Mouse (Mus musculus) hindbrain, postnatal 0 days (tissue): ENCODE measurements around the gene Mpo. TPM values are rescaled to one million over a fixed set of nuclear protein-coding genes. Genes with fewer than 3 reads are reported as not detected.

Experiments used
- ATAC-seq: fragments of 200-750 bp; cut with Nextera tagmentation; 2 replicates; pipeline ENCODE4 v1.8.0; 2017; ENCODE audit warnings: mild to moderate bottlenecking, moderate TSS enrichment, moderate library complexity
- DNase-seq: peaks from one replicate; pipeline ENCODE4 v3.0.0-alpha.2; 2015; ENCODE audit warnings: low spot score
- H3K27ac ChIP-seq: fragments of 300-500 bp; sonication (generic); 2 replicates; pipeline ENCODE4 v1.5.1; 2014; ENCODE audit warnings: mild to moderate bottlenecking
- H3K27me3 ChIP-seq: fragments of 300-500 bp; sonication (generic); 2 replicates; pipeline ENCODE4 v1.6.1; 2014; ENCODE audit warnings: low read length, mixed read lengths; ENCODE audit not compliant: insufficient read depth
- H3K36me3 ChIP-seq: fragments of 300-500 bp; sonication (generic); 2 replicates; pipeline ENCODE4 v1.6.1; 2014; ENCODE audit warnings: low read length, mixed read lengths; ENCODE audit not compliant: insufficient read depth
- H3K4me1 ChIP-seq: fragments of 300-500 bp; sonication (generic); 2 replicates; pipeline ENCODE4 v1.6.1; 2014; ENCODE audit warnings: antibody characterized with exemption, low read length, mixed read lengths; ENCODE audit not compliant: insufficient read depth
- H3K4me2 ChIP-seq: fragments of 300-500 bp; sonication (generic); 2 replicates; pipeline ENCODE4 v1.6.1; 2014; ENCODE audit warnings: low read depth, mild to moderate bottlenecking, low read length, moderate library complexity, mixed read lengths
- H3K4me3 ChIP-seq: fragments of 300-500 bp; sonication (generic); 2 replicates; pipeline ENCODE4 v1.5.1; 2014; ENCODE audit warnings: low read length
- H3K9ac ChIP-seq: fragments of 300-500 bp; sonication (generic); replicated peaks from 2 replicates; pipeline ENCODE4 v1.6.1; 2014; ENCODE audit warnings: mild to moderate bottlenecking, low read length, moderate library complexity, mixed read lengths
- H3K9me3 ChIP-seq: fragments of 300-500 bp; sonication (generic); 2 replicates; pipeline ENCODE4 v1.6.1; 2016; ENCODE audit warnings: low read length, mixed read lengths
- CTCF ChIP-seq: IDR thresholded peaks from 2 replicates; pipeline ENCODE4 v1.5.1; 2016; ENCODE audit warnings: antibody characterized with exemption, control low read depth, low read depth
- WGBS: fragments of 180-500 bp; shearing (Covaris S2); extraction: QIAGEN DNeasy Blood & Tissue Kit; methylation state at CpG from one replicate; pipeline ENCODE4 v1.1.7; 2014; 5-methylcytosine and 5-hydroxymethylcytosine counted together
- microRNA counts: library from miRNA; unstranded; fragments of <30 nt; microRNA quantifications from one replicate; lab custom pipeline; 2015
- microRNA-seq, 2 experiments: library from miRNA; unstranded; fragments of <30 nt; microRNA quantifications; one replicate each; pipeline ENCODE4; 2016
- polyA plus RNA-seq: library from polyadenylated mRNA; unstranded; fragments of >200 nt; fragmentation: Nextera tagmentation; extraction: Ambion mirVana; gene quantifications from 2 replicates; pipeline ENCODE4 v1.2.1, GENCODE M21; 2015
- total RNA-seq: library from RNA; depleted of rRNA; stranded (reverse); fragments of >200 nt; gene quantifications from 2 replicates; pipeline ENCODE4 v1.2.3, GENCODE M21; 2014; rRNA removed

The Mpo gene
- total and polyA plus RNA-seq, 2 experiments from 2014 or later, result 0.10 to 0.37 TPM

DNA sequence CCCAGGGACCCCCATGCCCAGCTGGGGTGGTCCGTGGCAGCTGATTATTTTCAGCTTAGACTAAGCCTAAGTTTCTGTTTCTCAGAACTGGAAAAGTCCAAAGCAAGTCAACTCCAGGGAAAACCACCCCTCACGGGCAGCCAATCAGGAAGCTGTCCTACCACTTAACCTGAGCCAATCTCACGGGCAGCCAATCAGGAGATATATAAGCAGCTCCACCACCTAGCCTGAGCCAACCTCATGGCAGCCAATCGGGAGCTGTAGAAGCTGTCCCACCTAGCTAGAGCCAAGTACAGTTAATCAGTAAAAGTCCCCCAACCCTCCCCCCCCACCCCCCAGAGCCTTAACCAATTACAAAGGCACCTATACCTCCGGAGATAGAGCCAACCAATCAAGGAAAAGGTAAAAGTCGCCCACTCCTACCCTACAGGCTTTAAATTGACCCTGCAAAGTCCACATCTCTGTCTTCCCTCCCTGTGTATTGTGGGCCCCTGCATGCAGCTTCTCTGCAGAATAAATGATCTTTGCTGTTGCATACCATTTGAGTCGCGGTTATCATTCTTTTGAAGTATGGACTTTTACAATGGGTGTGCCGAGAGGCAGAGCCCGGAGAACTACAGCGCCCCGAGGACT, 53.7 kb downstream of the Mpo start:
- no peaks in the 10 kb centered on the region for H3K27me3 ChIP-seq
- 76% methylated on average over 12 of the region's 12 CpGs for WGBS
- DNase-seq (no peak), ATAC-seq (no peak)
- no peak overlapping the region for H3K4me3 ChIP-seq
- H3K36me3 ChIP-seq, result no peaks in the 10 kb centered on the region
- no peak overlapping the region for H3K9ac ChIP-seq
- no peak overlapping the region for H3K4me2 ChIP-seq
- no peaks in the 10 kb centered on the region for H3K9me3 ChIP-seq
- no peaks in the 10 kb centered on the region for H3K4me1 ChIP-seq
- no peak for TF ChIP-seq CTCF
- H3K27ac ChIP-seq, result no peak overlapping the region

- no peak for ATAC-seq
- H3K27ac ChIP-seq, result no peak overlapping the region
- no peak overlapping the region for H3K9ac ChIP-seq
- no peak overlapping the region for H3K4me3 ChIP-seq
- H3K27me3 ChIP-seq, result no peaks in the 10 kb centered on the region
- 64% methylated on average over 6 of the region's 6 CpGs for WGBS
- TF ChIP-seq CTCF, result no peak
- no peaks in the 10 kb centered on the region for H3K36me3 ChIP-seq
- no peaks in the 10 kb centered on the region for H3K4me1 ChIP-seq
- H3K4me2 ChIP-seq, result no peak overlapping the region
- H3K9me3 ChIP-seq, result no peaks in the 10 kb centered on the region
- peak; percentile 7 for DNase-seq
Observed at GRCm38 (mm10) chr11:87847884-87848283, 54.5 kb downstream of the Mpo start.

DNA sequence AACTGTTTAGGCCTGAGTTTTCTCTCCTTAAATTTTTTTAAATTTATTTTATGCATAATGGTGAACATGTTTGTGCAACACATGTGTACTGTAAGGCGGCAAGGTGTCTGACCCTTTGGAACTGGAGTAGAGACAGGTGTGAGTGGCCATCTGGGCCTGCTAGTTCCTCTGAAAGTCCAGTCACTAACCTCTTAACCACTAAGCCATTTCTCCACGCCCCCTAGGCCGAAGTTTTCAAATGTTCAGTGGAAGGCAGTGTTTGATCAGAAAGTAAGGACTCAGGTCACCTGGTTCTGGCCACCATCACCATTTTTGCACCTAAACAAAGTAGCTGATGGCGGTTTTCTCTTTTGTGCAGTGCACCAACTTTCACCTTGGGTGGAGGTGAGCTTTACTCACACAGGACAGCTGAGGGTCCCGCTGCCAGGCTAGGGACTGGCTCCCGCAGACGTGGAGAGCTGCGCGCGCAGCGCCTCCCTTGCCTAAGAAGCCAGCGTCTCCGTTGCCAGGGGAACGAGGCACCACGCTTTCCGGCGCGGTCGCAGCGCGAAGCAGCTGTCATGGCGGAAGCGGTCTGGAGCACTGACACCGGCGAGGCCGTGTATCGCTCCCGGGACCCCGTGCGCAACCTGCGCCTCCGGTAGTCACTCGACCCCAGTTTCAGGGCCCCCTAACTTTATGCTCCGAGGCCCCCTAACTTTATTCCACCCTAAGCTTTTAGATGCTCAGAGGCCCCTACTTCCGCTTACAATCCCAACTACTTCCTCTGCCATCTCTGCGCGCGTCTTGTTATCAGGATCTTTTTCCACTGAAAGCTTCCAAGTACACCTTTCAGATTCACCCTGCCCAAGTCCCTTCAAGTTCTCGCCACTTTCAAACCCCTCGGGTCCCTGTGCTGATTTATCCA, 59.6 kb downstream of the Mpo start, which contains the start of gene Mks1:
Gene Mks1 (plus strand): TSS at position 526 of the 907 bp plus-strand sequence.
- Histone ChIP-seq H3K9ac (peak within 1 kb of the TSS; percentile 44), H3K27me3 (no peaks in the 10 kb centered on the region), H3K4me3 (peak within 1 kb of the TSS; percentile 48), H3K36me3 (no peaks in the 10 kb centered on the region), H3K4me1 (no peaks in the 10 kb centered on the region), H3K4me2 (peak within 1 kb of the TSS; percentile 94), H3K9me3 (no peaks in the 10 kb centered on the region), H3K27ac (peak within 1 kb of the TSS; percentile 83)
- ATAC-seq (peak; percentile 96), DNase-seq (peak; percentile 97)
- WGBS, result 5% methylated on average over 40 of the region's 40 CpGs
- 0 out of 2 replicates have a peak, but pooled peaks have one; percentile 3 for TF ChIP-seq CTCF

DNA sequence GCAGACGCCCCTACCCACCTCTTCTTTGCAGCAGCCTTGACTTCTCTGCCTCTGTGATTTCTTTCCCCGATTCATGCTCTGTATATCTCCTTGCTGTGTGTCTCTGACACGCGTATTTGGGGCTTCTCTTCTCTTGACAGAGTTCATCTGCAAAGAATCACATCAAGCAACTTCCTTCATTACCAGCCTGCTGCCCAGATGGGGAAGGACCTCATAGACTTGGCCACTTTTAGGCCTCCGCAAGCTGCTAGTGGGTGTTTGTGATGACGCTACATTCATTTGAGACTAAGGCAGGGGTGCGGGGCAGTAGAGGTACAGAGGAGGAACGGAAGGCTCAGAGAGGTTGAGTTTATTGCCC, 60.2 kb downstream of the Mpo start:
- H3K4me3 ChIP-seq, result peak overlapping the region; percentile 48
- no peaks in the 10 kb centered on the region; the same call in none of the 2 replicates for H3K36me3 ChIP-seq
- ATAC-seq (peak; percentile 57; the same call in 1 of the 2 replicates), DNase-seq (peak; percentile 7)
- no peak for TF ChIP-seq CTCF
- H3K4me2 ChIP-seq, result peak overlapping the region; percentile 94
- no peaks in the 10 kb centered on the region for H3K27me3 ChIP-seq
- peak overlapping the region; percentile 44 for H3K9ac ChIP-seq
- H3K9me3 ChIP-seq, result no peaks in the 10 kb centered on the region
- no peaks in the 10 kb centered on the region for H3K4me1 ChIP-seq
- peak overlapping the region; percentile 83 for H3K27ac ChIP-seq
- WGBS, result 28% methylated on average over 8 of the region's 8 CpGs

MicroRNA genes within 50 kb of the gene (microRNA counts, 519-probe panel; counts per million panel counts)
- microRNA mmu-miR-142-3p (lab: Ali Mortazavi, UCI) (1,422 counts per million, percentile 18 among the panel's probes with 10 or more counts), microRNA mmu-miR-142-5p (lab: Ali Mortazavi, UCI) (2,046 counts per million, percentile 29 among the panel's probes with 10 or more counts)

Small RNA genes within 50 kb of the gene (microRNA-seq; reads per million reads assigned to microRNA genes)
- gene Mir142, result 0 reads per million in 2 experiments
- gene Mir142b, result 0 reads per million in 2 experiments

Other genes starting within 250 kb of the Mpo start
- gene Gm11492, start 226.9 kb upstream of the Mpo start, total RNA-seq, result not detected in 2 replicates
- not detected in 2 replicates for gene Gm11492, start 226.9 kb upstream of the Mpo start, polyA plus RNA-seq
- 32.3 and 39.6 TPM in 2 replicates for gene Sept4, start 224.7 kb upstream of the Mpo start, total RNA-seq
- 54.9 and 63.6 TPM in 2 replicates for gene Sept4, start 224.7 kb upstream of the Mpo start, polyA plus RNA-seq
- gene Mtmr4, start 201.4 kb upstream of the Mpo start, total RNA-seq, result 110 and 125 TPM in 2 replicates
- gene Mtmr4, start 201.4 kb upstream of the Mpo start, polyA plus RNA-seq, result 30.6 and 34.8 TPM in 2 replicates
- gene Hsf5, start 176.4 kb upstream of the Mpo start, total RNA-seq, result 0.10 and 0.29 TPM in 2 replicates
- gene Hsf5, start 176.4 kb upstream of the Mpo start, polyA plus RNA-seq, result 0.20 and 0.33 TPM in 2 replicates
- 0.90 and 10.7 TPM in 2 replicates for gene Rnf43, start 130.9 kb upstream of the Mpo start, total RNA-seq
- 0.85 and 1.8 TPM in 2 replicates for gene Rnf43, start 130.9 kb upstream of the Mpo start, polyA plus RNA-seq
- gene Supt4a, start 56.0 kb upstream of the Mpo start, total RNA-seq, result 60.7 and 63.5 TPM in 2 replicates
- 125 and 135 TPM in 2 replicates for gene Supt4a, start 56.0 kb upstream of the Mpo start, polyA plus RNA-seq
- gene Tspoap1, start 33.0 kb upstream of the Mpo start, total RNA-seq, result 103 and 137 TPM in 2 replicates
- gene Tspoap1, start 33.0 kb upstream of the Mpo start, polyA plus RNA-seq, result 33.2 and 35.6 TPM in 2 replicates
- gene Lpo, start 34.7 kb downstream of the Mpo start, total RNA-seq, result 3.4 and 4.9 TPM in 2 replicates
- 3.3 and 4.3 TPM in 2 replicates for gene Lpo, start 34.7 kb downstream of the Mpo start, polyA plus RNA-seq
- gene Mks1, start 59.6 kb downstream of the Mpo start, total RNA-seq, result 10.2 and 17.4 TPM in 2 replicates
- gene Mks1, start 59.6 kb downstream of the Mpo start, polyA plus RNA-seq, result 8.0 and 8.4 TPM in 2 replicates
- gene Epx, start 82.0 kb downstream of the Mpo start, total RNA-seq, result 0.68 and 0.89 TPM in 2 replicates
- 1.6 and 2.2 TPM in 2 replicates for gene Epx, start 82.0 kb downstream of the Mpo start, polyA plus RNA-seq
- not detected in 2 replicates for gene Olfr462, start 98.7 kb downstream of the Mpo start, total RNA-seq
- not detected in 2 replicates for gene Olfr462, start 98.7 kb downstream of the Mpo start, polyA plus RNA-seq
- gene Olfr463, start 103.8 kb downstream of the Mpo start, total RNA-seq, result not detected in 2 replicates
- gene Olfr463, start 103.8 kb downstream of the Mpo start, polyA plus RNA-seq, result not detected in 2 replicates
- gene Olfr464, start 127.4 kb downstream of the Mpo start, total RNA-seq, result 0.29 and 0.37 TPM in 2 replicates
- 0.16 TPM in 1 of 2 replicates, not detected in the other for gene Olfr464, start 127.4 kb downstream of the Mpo start, polyA plus RNA-seq
- gene Dynll2, start 194.0 kb downstream of the Mpo start, total RNA-seq, result 51.3 and 62.1 TPM in 2 replicates
- 59.7 and 60.5 TPM in 2 replicates for gene Dynll2, start 194.0 kb downstream of the Mpo start, polyA plus RNA-seq